Mouse (Mus musculus) erythroblast, adult 5-6 weeks (primary cell): ENCODE measurements around the gene Ppp1r13b. TPM values are rescaled to one million over a fixed set of nuclear protein-coding genes. Genes with fewer than 3 reads are reported as not detected.
A peak's percentile ranks its signal among the peaks of the same experiment; 100 is the strongest.

ENCODE experiments used
- ATAC-seq: replicated peaks from 2 replicates; pipeline ENCODE4 v1.8.0; 2016; ENCODE audit warnings: moderate number of reproducible peaks, mild to moderate bottlenecking, moderate TSS enrichment, inconsistent platforms; ENCODE audit not compliant: poor library complexity, low FRiP score, severe bottlenecking
- total RNA-seq, 2 experiments: library from RNA; stranded (forward) in 1 of 2; stranded (reverse) in 1 of 2; fragments of 150-400 nt in 1 of 2; fragments of 200-764, 138-1000 nt in 1 of 2; gene quantifications; 2 replicates each; pipeline versions ENCODE4 v1.2.3 to v1.2.4; 2015 to 2017; ENCODE audit warnings: low replicate concordance in 2 of 2

Ppp1r13b gene
- total RNA-seq, 2 experiments from 2014 or later: 8.3 to 13.4 TPM

- ATAC-seq: no peak
Measured at GRCm38 (mm10) chr12:111888303-111888864, 19.5 kb downstream of the Ppp1r13b start.

GRCm38 (mm10) chr12:111887005-111887404 lies 20.9 kb downstream of the Ppp1r13b start:
- no peak for ATAC-seq

GRCm38 (mm10) chr12:111882852-111883251 lies 25.1 kb downstream of the Ppp1r13b start:
- ATAC-seq: no peak

- ATAC-seq: no peak
Measured at GRCm38 (mm10) chr12:111882022-111882421, 25.9 kb downstream of the Ppp1r13b start.

GRCm38 (mm10) chr12:111878213-111878612 lies 29.7 kb downstream of the Ppp1r13b start:
- ATAC-seq: peak; percentile 72

- ATAC-seq: no peak
Measured at GRCm38 (mm10) chr12:111875499-111875898, 32.4 kb downstream of the Ppp1r13b start.

- ATAC-seq: no peak
Measured at GRCm38 (mm10) chr12:111874601-111875140, 33.2 kb downstream of the Ppp1r13b start.

- no peak for ATAC-seq
Measured at GRCm38 (mm10) chr12:111872079-111872478, 35.8 kb downstream of the Ppp1r13b start.

- no peak for ATAC-seq
Measured at GRCm38 (mm10) chr12:111870811-111871210, 37.1 kb downstream of the Ppp1r13b start.

- no peak for ATAC-seq
Measured at GRCm38 (mm10) chr12:111869806-111870205, 38.1 kb downstream of the Ppp1r13b start.

GRCm38 (mm10) chr12:111864206-111864824 lies 43.6 kb downstream of the Ppp1r13b start:
- no peak for ATAC-seq

GRCm38 (mm10) chr12:111855448-111855847 lies 52.5 kb downstream of the Ppp1r13b start:
- no peak for ATAC-seq

- no peak for ATAC-seq
Measured at GRCm38 (mm10) chr12:111853546-111853945, 54.4 kb downstream of the Ppp1r13b start.

GRCm38 (mm10) chr12:111853011-111853436 lies 54.9 kb downstream of the Ppp1r13b start:
- no peak for ATAC-seq

GRCm38 (mm10) chr12:111851745-111852144 lies 56.2 kb downstream of the Ppp1r13b start:
- ATAC-seq: no peak

GRCm38 (mm10) chr12:111851235-111851634 lies 56.7 kb downstream of the Ppp1r13b start:
- peak; percentile 56; the same call in 1 of the 2 replicates for ATAC-seq

GRCm38 (mm10) chr12:111848300-111848798 lies 59.6 kb downstream of the Ppp1r13b start:
- ATAC-seq: 0 out of 2 replicates have a peak, but pooled peaks have one; percentile 32

GRCm38 (mm10) chr12:111846815-111847214 lies 61.1 kb downstream of the Ppp1r13b start:
- no peak for ATAC-seq

GRCm38 (mm10) chr12:111845953-111846352 lies 62.0 kb downstream of the Ppp1r13b start:
- no peak for ATAC-seq

GRCm38 (mm10) chr12:111843470-111843869 lies 64.4 kb downstream of the Ppp1r13b start:
- ATAC-seq: no peak
